Mouse (Mus musculus) lung, embryonic 16.5 days (tissue): ENCODE measurements at regions not wholly inside any gene's neighbourhood (a gene's known extent, or its start where the extent isn't known, plus 50 kb on each side); places are given as distances from the start of the nearest gene placed in this dataset.

Experiments used
- ATAC-seq: fragments of 200-750 bp; cut with Nextera tagmentation; 2 replicates; pipeline ENCODE4 v1.8.0; 2017; ENCODE audit warnings: low read depth, mild to moderate bottlenecking, moderate library complexity
- H3K27ac ChIP-seq: fragments of 300-500 bp; sonication (generic); 2 replicates; pipeline ENCODE4 v1.5.1; 2014; ENCODE audit warnings: mild to moderate bottlenecking, control low read depth, low read length
- H3K27me3 ChIP-seq: fragments of 300-500 bp; sonication (generic); 2 replicates; pipeline ENCODE4 v1.6.1; 2014; ENCODE audit warnings: low read depth, low read length, mixed read lengths; ENCODE audit not compliant: control insufficient read depth, insufficient read depth
- H3K36me3 ChIP-seq: fragments of 300-500 bp; sonication (generic); 2 replicates; pipeline ENCODE4 v1.6.1; 2014; ENCODE audit warnings: low read length; ENCODE audit not compliant: control insufficient read depth, insufficient read depth
- H3K4me1 ChIP-seq: fragments of 300-500 bp; sonication (generic); replicated peaks from 2 replicates; pipeline ENCODE4 v1.6.1; 2014; ENCODE audit warnings: low read length, mixed read lengths; ENCODE audit not compliant: control insufficient read depth, insufficient read depth
- H3K4me2 ChIP-seq: fragments of 300-500 bp; sonication (generic); 2 replicates; pipeline ENCODE4 v1.6.1; 2014; ENCODE audit warnings: low read depth, low read length, control low read depth
- H3K4me3 ChIP-seq: fragments of 300-500 bp; sonication (generic); 2 replicates; pipeline ENCODE4 v1.5.1; 2014; ENCODE audit warnings: mild to moderate bottlenecking, low read length, control low read depth
- H3K9ac ChIP-seq: fragments of 300-500 bp; sonication (generic); 2 replicates; pipeline ENCODE4 v1.6.1; 2014; ENCODE audit warnings: low read length, control low read depth
- H3K9me3 ChIP-seq: fragments of 300-500 bp; sonication (generic); 2 replicates; pipeline ENCODE4 v1.6.1; 2016; ENCODE audit warnings: low read length; ENCODE audit not compliant: control insufficient read depth
- WGBS: fragments of 180-500 bp; shearing (Covaris S2); extraction: QIAGEN DNeasy Blood & Tissue Kit; methylation state at CpG from one replicate; pipeline ENCODE4 v1.1.7; 2014; 5-methylcytosine and 5-hydroxymethylcytosine counted together

DNA sequence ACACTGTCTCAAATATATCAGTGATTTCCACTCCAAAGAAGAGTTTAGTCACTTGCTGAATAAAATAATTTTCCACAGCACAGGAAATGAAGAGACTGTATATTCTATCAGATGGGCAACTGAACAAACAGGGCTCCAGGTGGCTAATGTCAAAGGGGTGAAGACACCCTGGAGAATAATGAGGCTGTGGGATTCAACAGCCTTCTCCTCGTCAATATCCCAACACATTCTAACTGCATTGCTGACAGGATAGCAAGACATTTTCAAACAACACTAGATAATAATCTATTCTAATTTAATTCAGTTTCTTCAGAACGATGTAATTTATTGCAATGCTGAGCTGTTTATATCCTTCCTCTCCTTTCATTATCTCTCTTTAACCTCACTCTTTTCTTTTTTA is 134.4 kb upstream of the Klhl13 start:
- Histone ChIP-seq H3K4me2 (no peak overlapping the region), H3K4me3 (no peak overlapping the region)
- 46% methylated on average over 2 of the region's 2 CpGs for WGBS

DNA sequence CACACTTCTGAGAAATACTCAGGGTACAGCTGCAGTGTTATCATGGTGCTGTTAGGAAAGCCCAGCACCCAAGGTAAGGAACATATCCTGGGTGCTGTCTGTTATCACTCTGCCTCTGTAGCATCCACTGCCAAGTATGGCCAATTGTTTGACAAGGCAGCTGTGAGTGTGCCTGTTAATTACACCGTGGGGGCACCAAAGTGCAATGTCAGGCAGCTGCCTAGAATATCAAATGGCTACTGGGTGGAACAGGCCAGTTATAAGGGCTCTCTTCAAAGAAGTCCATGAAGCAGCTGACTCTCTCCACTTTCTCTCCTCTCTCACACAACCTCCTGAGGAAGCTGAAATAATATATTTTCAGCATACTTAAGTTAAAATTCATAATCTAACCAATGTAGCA is 130.3 kb upstream of the Klhl13 start:
- Histone ChIP-seq H3K9me3 (no peaks in the 10 kb centered on the region), H3K27ac (no peak overlapping the region), H3K4me3 (no peak overlapping the region), H3K36me3 (no peaks in the 10 kb centered on the region), H3K9ac (no peak overlapping the region), H3K4me1 (no peaks in the 10 kb centered on the region), H3K27me3 (no peaks in the 10 kb centered on the region), H3K4me2 (no peak overlapping the region)
- 8% methylated on average over 1 of the region's 1 CpGs for WGBS
- no peak for ATAC-seq

More for the DNA sequence above, 134.4 kb upstream of the Klhl13 start:
- ATAC-seq: no peak
- Histone ChIP-seq H3K9me3 (no peaks in the 10 kb centered on the region), H3K9ac (no peak overlapping the region), H3K27me3 (no peaks in the 10 kb centered on the region), H3K36me3 (no peaks in the 10 kb centered on the region), H3K4me1 (no peaks in the 10 kb centered on the region), H3K27ac (no peak overlapping the region)

- 33% methylated on average over 1 of the region's 1 CpGs for WGBS
Observed at GRCm38 (mm10) chrX:23476868-23477267, 112.0 kb upstream of the Klhl13 start.

DNA sequence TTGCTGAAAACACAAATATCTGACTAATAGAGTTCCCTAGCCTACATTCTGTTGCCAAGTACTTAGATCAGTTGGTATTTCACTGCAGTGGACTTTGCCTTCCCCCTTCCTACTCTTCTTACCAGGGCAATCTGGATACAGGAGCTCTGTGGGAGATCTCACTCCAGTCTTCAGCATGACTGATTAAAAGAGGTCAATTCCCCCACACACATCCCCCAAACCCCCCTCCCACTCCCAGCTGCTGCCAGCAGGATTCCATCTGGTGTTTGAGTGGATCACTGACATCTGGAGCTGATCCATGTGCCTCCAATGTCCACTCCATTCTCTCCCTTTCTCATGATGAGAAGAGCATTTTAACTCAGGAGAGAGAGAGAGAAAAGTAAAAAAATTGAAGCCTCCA is 101.1 kb upstream of the Klhl13 start:
- H3K27ac ChIP-seq: no peak overlapping the region
- H3K4me2 ChIP-seq: no peak overlapping the region
- H3K9ac ChIP-seq: no peak overlapping the region
- no peaks in the 10 kb centered on the region for H3K4me1 ChIP-seq
- no peaks in the 10 kb centered on the region for H3K36me3 ChIP-seq
- H3K27me3 ChIP-seq: no peaks in the 10 kb centered on the region
- H3K9me3 ChIP-seq: no peaks in the 10 kb centered on the region
- no peak overlapping the region for H3K4me3 ChIP-seq
- peak; percentile 89 for ATAC-seq

More at GRCm38 (mm10) chrX:23476868-23477267, 112.0 kb upstream of the Klhl13 start:
- H3K9me3 ChIP-seq: no peaks in the 10 kb centered on the region
- H3K36me3 ChIP-seq: no peaks in the 10 kb centered on the region
- H3K9ac ChIP-seq: no peak overlapping the region
- H3K4me1 ChIP-seq: no peaks in the 10 kb centered on the region
- no peaks in the 10 kb centered on the region for H3K27me3 ChIP-seq
- no peak overlapping the region for H3K27ac ChIP-seq
- H3K4me2 ChIP-seq: no peak overlapping the region
- no peak overlapping the region for H3K4me3 ChIP-seq
- ATAC-seq: no peak

- WGBS: 31% methylated on average over 3 of the region's 3 CpGs
- Histone ChIP-seq H3K4me3 (no peak overlapping the region), H3K27me3 (no peaks in the 10 kb centered on the region), H3K36me3 (no peaks in the 10 kb centered on the region), H3K9me3 (no peaks in the 10 kb centered on the region), H3K4me1 (no peaks in the 10 kb centered on the region), H3K27ac (no peak overlapping the region), H3K9ac (no peak overlapping the region), H3K4me2 (no peak overlapping the region)
- no peak for ATAC-seq
Observed at GRCm38 (mm10) chrX:23453616-23454015, 88.7 kb upstream of the Klhl13 start.

GRCm38 (mm10) chrX:23422746-23423145 is 57.9 kb upstream of the Klhl13 start:
- Histone ChIP-seq H3K4me3 (no peak overlapping the region), H3K36me3 (no peaks in the 10 kb centered on the region), H3K27me3 (no peaks in the 10 kb centered on the region), H3K4me1 (no peaks in the 10 kb centered on the region), H3K9ac (no peak overlapping the region), H3K4me2 (no peak overlapping the region), H3K9me3 (no peaks in the 10 kb centered on the region), H3K27ac (no peak overlapping the region)
- no peak for ATAC-seq
- 58% methylated on average over 1 of the region's 1 CpGs for WGBS

GRCm38 (mm10) chrX:23417525-23417924 is 52.6 kb upstream of the Klhl13 start:
- no peaks in the 10 kb centered on the region for H3K9me3 ChIP-seq
- no peak overlapping the region for H3K27ac ChIP-seq
- no peaks in the 10 kb centered on the region for H3K4me1 ChIP-seq
- no peak overlapping the region for H3K4me2 ChIP-seq
- WGBS: 65% methylated on average over 1 of the region's 1 CpGs
- no peak overlapping the region for H3K9ac ChIP-seq
- H3K36me3 ChIP-seq: no peaks in the 10 kb centered on the region
- no peaks in the 10 kb centered on the region for H3K27me3 ChIP-seq
- H3K4me3 ChIP-seq: no peak overlapping the region
- ATAC-seq: no peak
